ENCODE assay signal across 30 mouse cellular contexts in the genomic region with DNA sequence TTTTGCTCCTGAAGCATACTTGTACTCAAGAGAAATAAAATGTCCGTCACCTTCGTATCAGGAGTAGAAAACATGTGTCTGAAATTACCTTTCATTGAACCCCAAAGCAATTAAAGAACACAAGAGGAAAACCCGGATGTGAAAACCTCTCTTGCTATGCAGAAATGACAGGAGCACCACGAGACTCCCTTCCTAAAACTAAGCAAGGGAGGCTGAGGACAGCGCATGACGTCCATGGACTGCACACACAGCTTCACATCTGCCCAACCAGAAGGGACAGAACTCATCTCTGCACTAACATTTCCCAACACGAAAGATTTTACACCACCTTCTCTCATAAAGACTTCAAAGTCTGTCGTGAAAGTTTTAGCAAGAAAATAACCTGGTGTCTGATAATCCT.
"Had no signal": no experiment of that assay in that cellular context is flagged by ENCODE, and none has a peak within 500 bp of the region (broad histone marks: within the 10 kb centered on the region; RNA-seq: fewer than 3 reads in every experiment).

No protein-coding gene starts in this region.

- H3K4me3 ChIP-seq: left cerebral cortex, adult 2 months; limb, embryonic 10.5 days; limb, embryonic 12.5 days; limb, embryonic 13.5 days; limb, embryonic 15.5 days; liver, embryonic 12.5 days; liver, embryonic 13.5 days; liver, embryonic 15.5 days; lung, embryonic 15.5 days; midbrain, embryonic 13.5 days; midbrain, embryonic 15.5 days; myocyte; neural tube, embryonic 12.5 days had no signal

- H3K4me2 ChIP-seq: limb, embryonic 12.5 days; limb, embryonic 13.5 days; limb, embryonic 15.5 days; liver, embryonic 11.5 days; liver, embryonic 12.5 days; liver, embryonic 13.5 days; liver, embryonic 15.5 days; lung, embryonic 14.5 days; lung, embryonic 15.5 days; midbrain, embryonic 11.5 days; midbrain, embryonic 13.5 days; midbrain, embryonic 15.5 days; neural tube, embryonic 12.5 days had no signal

- ATAC-seq: liver, embryonic 12.5 days; liver, postnatal 0 days; lung, postnatal 0 days; midbrain, embryonic 13.5 days; midbrain, embryonic 15.5 days; midbrain, embryonic 16.5 days had no signal

- H3K36me3 ChIP-seq: lung, embryonic 15.5 days; midbrain, embryonic 15.5 days had no signal

- DNase-seq: left cerebral cortex, postnatal 4 days; liver; liver, embryonic 13.5 days; liver, postnatal 0 days; lung, adult 18-20 months; lung, adult 2 months; lung, embryonic 14.5 days; lung, postnatal 10 days; lung, postnatal 14 days; lung, postnatal 36 days; lung, postnatal 4 days; midbrain, embryonic 14.5 days had no signal

- H3K9me3 ChIP-seq: limb, embryonic 10.5 days; limb, embryonic 12.5 days; limb, embryonic 13.5 days; limb, embryonic 15.5 days; liver, embryonic 12.5 days; liver, embryonic 13.5 days; liver, embryonic 15.5 days; lung, embryonic 15.5 days; midbrain, embryonic 13.5 days; midbrain, embryonic 15.5 days; neural tube, embryonic 12.5 days had no signal

- H3K9ac ChIP-seq: limb, embryonic 12.5 days; limb, embryonic 13.5 days; limb, embryonic 15.5 days; liver, embryonic 12.5 days; liver, embryonic 13.5 days; liver, embryonic 14.5 days; liver, embryonic 15.5 days; liver, postnatal 0 days; lung, embryonic 14.5 days; lung, embryonic 15.5 days; midbrain, embryonic 13.5 days; midbrain, embryonic 15.5 days; neural tube, embryonic 12.5 days had no signal

- H3K27ac ChIP-seq: left cerebral cortex, adult 2 months; limb, embryonic 10.5 days; limb, embryonic 12.5 days; limb, embryonic 13.5 days; limb, embryonic 15.5 days; liver, embryonic 12.5 days; liver, embryonic 14.5 days; liver, embryonic 15.5 days; lung, embryonic 15.5 days; macrophage; midbrain, embryonic 13.5 days; midbrain, embryonic 15.5 days; neural tube, embryonic 12.5 days had no signal

- H3K27me3 ChIP-seq: limb, embryonic 12.5 days; limb, embryonic 13.5 days; limb, embryonic 15.5 days; liver, embryonic 12.5 days; liver, embryonic 13.5 days; liver, embryonic 15.5 days; lung, embryonic 15.5 days; midbrain, embryonic 13.5 days; midbrain, embryonic 15.5 days; neural tube, embryonic 12.5 days had no signal

- H3K4me1 ChIP-seq: limb, embryonic 10.5 days; lung, embryonic 15.5 days; midbrain, embryonic 15.5 days had no signal
